ENCODE assay signal across 20 mouse cellular contexts in genomic region chr12:55448457-55448856, GRCm38 (mm10).
"Had no signal": no experiment of that assay in that cellular context is flagged by ENCODE, and none has a peak within 500 bp of the region (broad histone marks: within the 10 kb centered on the region; RNA-seq: fewer than 3 reads in every experiment).

No protein-coding gene starts in this region.

- H3K27me3 ChIP-seq: limb, embryonic 13.5 days; liver, embryonic 12.5 days; lung, embryonic 15.5 days; midbrain, embryonic 12.5 days; stomach, embryonic 15.5 days had no signal

- H3K36me3 ChIP-seq: limb, embryonic 10.5 days; limb, embryonic 13.5 days; liver, embryonic 12.5 days; liver, embryonic 15.5 days; lung, embryonic 15.5 days; midbrain, embryonic 12.5 days; stomach, embryonic 15.5 days had no signal

- H3K4me2 ChIP-seq: limb, embryonic 13.5 days; liver, embryonic 12.5 days; liver, embryonic 15.5 days; lung, embryonic 15.5 days; midbrain, embryonic 12.5 days; stomach, embryonic 15.5 days had no signal

- DNase-seq: kidney, adult 18-20 months; kidney, adult 9 months; kidney, postnatal 14 days; kidney, postnatal 4 days; liver; lung, adult 18-20 months; lung, postnatal 10 days; lung, postnatal 36 days; right cerebral cortex, postnatal 4 days; spleen, adult 18-20 months; thymus, adult 18-20 months; thymus, postnatal 4 days had no signal

- H3K9me3 ChIP-seq: limb, embryonic 10.5 days; limb, embryonic 13.5 days; liver, embryonic 12.5 days; liver, embryonic 15.5 days; lung, embryonic 15.5 days; megakaryocyte, embryonic 14.5 days; midbrain, embryonic 12.5 days; stomach, embryonic 15.5 days had no signal

- H3K27ac ChIP-seq: limb, embryonic 10.5 days; limb, embryonic 13.5 days; liver, embryonic 12.5 days; liver, embryonic 15.5 days; midbrain, embryonic 12.5 days; stomach, embryonic 15.5 days had no signal

- ATAC-seq: liver, embryonic 12.5 days had no signal

- H3K4me3 ChIP-seq: limb, embryonic 10.5 days; limb, embryonic 13.5 days; liver, embryonic 12.5 days; liver, embryonic 15.5 days; lung, embryonic 15.5 days; megakaryocyte, embryonic 14.5 days; midbrain, embryonic 12.5 days; stomach, embryonic 15.5 days had no signal

- H3K9ac ChIP-seq: limb, embryonic 13.5 days; liver, embryonic 12.5 days; liver, embryonic 15.5 days; lung, embryonic 15.5 days; midbrain, embryonic 12.5 days; stomach, embryonic 15.5 days had no signal
